Mouse (Mus musculus): Measurements from ENCODE around the gene Gm21985. TPM values are rescaled to one million over a fixed set of nuclear protein-coding genes. Genes with fewer than 3 reads are reported as not detected.
A peak's percentile ranks its signal among the peaks of the same experiment; 100 is the strongest.

Gene Gm21985
- polyA plus RNA-seq, 1 experiment from 2014 or later = not detected

DNA sequence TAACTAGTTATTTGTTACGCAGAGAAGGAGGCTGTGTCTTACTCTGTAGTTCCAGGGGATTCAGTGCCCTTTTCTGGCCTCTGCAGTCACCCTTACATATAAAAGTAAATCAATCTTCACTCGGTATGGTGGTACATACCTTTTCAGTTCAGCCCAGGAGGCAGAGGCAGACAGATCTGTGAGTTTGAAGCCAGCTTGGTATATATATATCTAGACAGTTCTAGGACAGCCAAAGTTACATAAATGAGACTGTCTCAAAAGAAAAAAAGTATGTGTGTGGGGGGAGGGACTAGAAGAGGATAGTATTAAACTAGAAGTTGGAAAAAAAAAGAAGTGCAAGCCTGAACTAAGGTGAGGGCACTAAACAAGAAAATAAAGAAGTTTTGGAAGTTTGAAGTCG, 82.1 kb downstream of the Gm21985 start:
- H3K27ac ChIP-seq (replicated peaks) = no peak overlapping the region
- no peak overlapping the region for H3K4me2 ChIP-seq
- H3K9ac ChIP-seq (replicated peaks) = no peak overlapping the region
- 94% methylated on average over 3 of the region's 3 CpGs for WGBS
- no peaks in the 10 kb centered on the region for H3K27me3 ChIP-seq (replicated peaks)
- no peaks in the 10 kb centered on the region for H3K4me1 ChIP-seq
- H3K9me3 ChIP-seq (replicated peaks) = no peaks in the 10 kb centered on the region
- peaks cover 40% of the 10 kb centered on the region for H3K36me3 ChIP-seq
- H3K4me3 ChIP-seq (replicated peaks) = no peak overlapping the region
- ATAC-seq (ENCODE audit: low FRiP score) = no peak

DNA sequence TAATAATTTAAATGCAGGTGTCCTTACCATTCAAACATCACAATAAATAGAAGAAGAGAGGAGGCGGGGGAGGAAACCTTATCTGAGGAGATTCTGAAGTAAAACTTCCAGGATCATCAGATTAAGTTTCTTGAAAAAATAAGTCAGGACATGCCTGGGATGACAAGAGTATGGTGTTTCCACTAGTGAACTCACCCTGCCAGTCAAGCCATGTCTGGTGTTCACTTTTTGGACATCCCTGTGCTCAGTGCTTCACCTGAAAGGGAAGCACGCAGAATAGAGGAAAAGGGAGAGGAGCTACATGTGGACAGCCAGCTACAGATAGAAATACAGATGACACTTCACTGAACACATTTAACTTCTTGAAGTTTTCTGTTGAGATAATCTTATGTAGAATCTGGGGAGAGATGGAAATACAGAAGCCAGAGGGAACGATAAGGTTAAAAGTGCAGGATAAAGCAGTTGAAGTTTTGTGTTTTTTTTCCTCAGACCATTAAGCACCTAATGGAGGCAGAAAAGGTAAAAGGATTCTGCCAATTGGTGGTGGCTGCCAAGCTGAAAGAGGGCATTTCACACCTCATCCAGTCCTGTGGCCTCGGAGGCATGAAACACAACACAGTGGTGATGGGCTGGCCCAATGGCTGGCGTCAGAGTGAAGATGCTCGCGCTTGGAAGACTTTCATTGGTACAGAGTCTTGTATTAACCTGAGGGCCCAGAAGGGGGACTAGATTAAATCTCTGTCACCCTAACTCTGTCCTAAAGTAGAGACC, 87.8 kb downstream of the Gm21985 start:
- Histone ChIP-seq H3K9ac (replicated peaks) (no peak overlapping the region), H3K9me3 (replicated peaks) (no peaks in the 10 kb centered on the region), H3K36me3 (peaks cover 72% of the 10 kb centered on the region), H3K4me2 (no peak overlapping the region), H3K4me1 (no peaks in the 10 kb centered on the region), H3K27ac (replicated peaks) (no peak overlapping the region), H3K27me3 (replicated peaks) (no peaks in the 10 kb centered on the region), H3K4me3 (replicated peaks) (no peak overlapping the region)
- WGBS = 90% methylated on average over 7 of the region's 7 CpGs
- ATAC-seq (ENCODE audit: low FRiP score) = no peak

DNA sequence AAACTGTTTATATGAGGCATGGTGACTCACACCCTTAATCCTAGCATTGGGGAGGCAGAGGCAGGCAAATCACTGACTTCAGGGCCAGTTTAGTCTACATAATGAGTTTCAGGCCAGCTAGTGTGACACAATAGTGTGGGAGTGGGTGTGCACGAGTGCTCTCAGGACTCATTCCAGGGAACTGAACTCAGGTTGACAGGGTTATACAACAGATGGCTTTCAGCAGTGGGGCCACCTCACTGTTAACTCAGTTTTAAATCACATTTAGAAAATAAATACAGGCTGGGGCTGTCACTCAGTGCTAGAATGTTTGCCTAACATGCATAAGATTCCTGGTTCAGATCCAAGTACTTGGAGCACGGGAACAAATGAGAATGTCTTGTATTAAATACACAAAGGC, 93.5 kb downstream of the Gm21985 start:
- Histone ChIP-seq H3K4me2 (no peak overlapping the region), H3K27ac (replicated peaks) (no peak overlapping the region), H3K27me3 (replicated peaks) (no peaks in the 10 kb centered on the region), H3K4me3 (replicated peaks) (no peak overlapping the region), H3K9me3 (replicated peaks) (no peaks in the 10 kb centered on the region), H3K9ac (replicated peaks) (no peak overlapping the region), H3K36me3 (peaks cover 86% of the 10 kb centered on the region), H3K4me1 (no peaks in the 10 kb centered on the region)
- ATAC-seq (ENCODE audit: low FRiP score) = no peak
- WGBS = 91% methylated on average over 2 of the region's 2 CpGs

DNA sequence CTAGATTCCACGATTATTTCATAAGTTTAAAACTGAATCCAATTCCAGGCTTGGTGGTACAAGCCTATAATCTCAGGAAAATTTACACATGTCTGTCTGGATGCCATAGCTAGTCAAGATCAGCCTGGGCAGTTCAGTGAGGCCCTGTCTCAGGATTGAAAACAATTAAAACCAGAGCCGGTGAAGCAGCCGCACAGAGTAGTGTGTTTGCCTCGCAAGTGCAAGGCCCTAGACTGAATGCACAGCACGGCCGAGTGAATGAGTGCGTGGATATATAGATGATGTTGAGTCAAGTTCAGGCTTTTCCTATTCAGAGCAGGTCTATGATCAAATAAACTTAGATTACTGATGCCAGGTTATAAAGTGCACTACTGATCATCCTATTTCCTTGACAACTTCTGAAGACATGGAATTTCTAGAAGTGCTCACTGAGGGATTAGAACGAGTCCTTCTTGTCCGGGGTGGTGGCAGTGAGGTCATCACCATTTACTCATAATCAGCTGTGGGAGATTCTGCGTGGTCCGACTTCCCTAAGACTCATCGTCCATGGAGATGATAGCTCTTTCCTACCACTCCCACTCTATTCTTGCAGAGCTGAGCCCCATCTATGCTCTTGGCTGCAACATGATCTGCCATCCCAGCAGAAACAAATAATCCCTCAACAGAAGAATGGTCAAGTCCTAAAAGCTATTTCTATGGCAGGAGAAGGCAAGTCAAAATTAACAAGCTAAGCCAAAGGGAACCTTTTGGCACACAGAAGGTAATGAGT, 94.1 kb downstream of the Gm21985 start:
- peaks cover 85% of the 10 kb centered on the region for H3K36me3 ChIP-seq
- WGBS = 93% methylated on average over 12 of the region's 12 CpGs
- no peak for ATAC-seq (ENCODE audit: low FRiP score)

DNA sequence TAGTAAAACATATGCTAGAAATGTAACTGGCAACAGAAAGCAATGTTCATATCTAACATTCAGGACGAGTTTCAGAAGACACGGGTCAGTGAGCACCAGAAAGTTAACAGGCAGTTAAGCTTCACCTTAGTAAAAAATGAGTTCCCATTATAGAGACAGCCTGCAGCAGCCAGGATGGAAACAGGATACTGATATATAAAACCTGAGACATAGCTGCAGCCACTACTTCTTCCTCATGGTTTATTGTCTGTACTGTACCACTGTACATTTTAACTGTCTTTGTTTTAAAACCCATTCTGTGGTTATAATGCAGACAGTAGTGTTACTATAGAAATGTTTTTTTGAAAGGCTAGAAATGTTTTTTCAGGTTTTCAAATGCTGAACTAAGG, 94.7 kb downstream of the Gm21985 start:
- WGBS = 87% methylated on average over 2 of the region's 2 CpGs
- H3K9me3 ChIP-seq (replicated peaks) = no peaks in the 10 kb centered on the region
- H3K27ac ChIP-seq (replicated peaks) = no peak overlapping the region
- H3K36me3 ChIP-seq = peaks cover 79% of the 10 kb centered on the region
- no peak overlapping the region for H3K9ac ChIP-seq (replicated peaks)
- no peaks in the 10 kb centered on the region for H3K27me3 ChIP-seq (replicated peaks)
- ATAC-seq (ENCODE audit: low FRiP score) = no peak
- no peak overlapping the region for H3K4me3 ChIP-seq (replicated peaks)
- no peak overlapping the region for H3K4me2 ChIP-seq
- H3K4me1 ChIP-seq = no peaks in the 10 kb centered on the region

More for the DNA sequence above, 94.1 kb downstream of the Gm21985 start:
- Histone ChIP-seq H3K9me3 (replicated peaks) (no peaks in the 10 kb centered on the region), H3K9ac (replicated peaks) (no peak overlapping the region), H3K27me3 (replicated peaks) (no peaks in the 10 kb centered on the region), H3K4me3 (replicated peaks) (no peak overlapping the region), H3K27ac (replicated peaks) (no peak overlapping the region), H3K4me1 (no peaks in the 10 kb centered on the region), H3K4me2 (no peak overlapping the region)

DNA sequence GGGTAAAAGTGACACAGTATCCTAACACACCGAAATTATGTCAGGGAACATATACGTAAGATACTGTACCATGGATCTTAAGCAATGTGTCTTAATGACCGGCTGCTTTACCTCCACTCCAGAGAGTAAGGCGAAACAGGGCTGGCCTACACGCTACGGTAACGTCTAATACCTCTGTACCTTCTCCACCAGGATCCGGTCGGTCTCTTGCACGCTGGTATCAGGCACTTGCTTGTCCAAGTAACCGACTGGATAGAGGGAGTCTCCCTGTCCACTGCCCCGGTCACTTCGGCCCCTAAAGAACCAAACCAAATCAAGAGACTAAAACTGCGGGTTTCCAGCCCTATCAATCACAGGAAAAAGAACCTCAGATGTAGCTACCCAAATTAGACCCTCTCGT, 101.1 kb downstream of the Gm21985 start:
- WGBS = 20% methylated on average over 15 of the region's 15 CpGs
- H3K27me3 ChIP-seq (replicated peaks) = no peaks in the 10 kb centered on the region
- H3K36me3 ChIP-seq = peaks cover 23% of the 10 kb centered on the region
- H3K9me3 ChIP-seq (replicated peaks) = no peaks in the 10 kb centered on the region
- ATAC-seq (ENCODE audit: low FRiP score) = peak; percentile 53; the same call in 1 of the 2 replicates
- peak overlapping the region; percentile 86 for H3K4me2 ChIP-seq
- peak overlapping the region; percentile 76 for H3K9ac ChIP-seq (replicated peaks)
- peak overlapping the region; percentile 93 for H3K27ac ChIP-seq (replicated peaks)
- peak overlapping the region; percentile 71 for H3K4me3 ChIP-seq (replicated peaks)
- H3K4me1 ChIP-seq = peaks cover 15% of the 10 kb centered on the region

DNA sequence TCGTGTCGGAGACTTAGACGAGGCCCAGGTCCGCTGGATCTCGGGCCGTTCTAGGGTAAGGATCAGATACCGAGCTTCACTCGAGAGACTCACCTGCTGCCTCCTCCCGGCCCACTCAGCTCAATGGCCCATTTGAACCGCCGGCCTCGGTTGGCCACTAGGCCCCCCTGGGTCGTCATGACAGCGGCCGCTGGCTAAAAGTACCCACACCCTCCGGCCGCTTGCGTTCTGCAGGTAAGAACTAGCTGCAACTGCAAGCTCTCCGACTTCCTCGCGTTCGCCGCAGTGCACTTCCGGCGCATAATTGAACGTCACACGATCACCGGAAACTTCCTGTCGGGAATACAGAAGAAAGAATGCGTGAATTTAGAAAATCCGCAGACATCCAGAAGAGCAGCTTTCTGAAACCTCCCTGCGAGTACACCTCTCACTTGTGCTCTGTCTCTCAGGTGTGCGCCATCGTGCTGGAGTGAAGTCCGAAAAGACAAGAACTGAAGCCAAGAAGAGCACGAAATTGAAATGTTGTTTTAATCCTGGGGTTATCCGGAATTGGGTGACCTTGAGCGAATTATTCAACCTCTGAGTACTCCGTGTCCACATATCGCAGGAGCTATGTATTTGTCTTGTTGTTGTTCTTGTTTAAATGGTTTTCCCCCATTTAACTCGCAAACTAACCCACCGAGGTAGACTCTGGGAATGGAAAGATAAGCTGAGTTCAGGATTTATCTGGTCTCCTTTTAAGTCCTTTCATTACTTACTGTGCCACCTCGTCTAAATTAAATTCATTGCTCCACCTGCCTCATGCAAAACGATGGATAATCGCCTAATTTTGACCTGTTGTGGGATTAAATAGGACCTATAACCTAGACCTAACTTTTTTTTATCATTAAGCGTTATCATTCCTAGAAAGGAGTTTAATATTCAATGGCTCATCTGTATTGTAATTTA, 101.9 kb downstream of the Gm21985 start, which contains the start of gene Emc4:
Emc4 (minus strand) TSS at position 302 of the 948 bp plus-strand sequence.
- Histone ChIP-seq H3K27me3 (replicated peaks) (no peaks in the 10 kb centered on the region), H3K27ac (replicated peaks) (peak within 1 kb of the TSS; percentile 93), H3K4me2 (peak within 1 kb of the TSS; percentile 86), H3K4me3 (replicated peaks) (peak within 1 kb of the TSS; percentile 71), H3K36me3 (peaks cover 19% of the 10 kb centered on the region), H3K9ac (replicated peaks) (peak within 1 kb of the TSS; percentile 76), H3K4me1 (peaks cover 15% of the 10 kb centered on the region), H3K9me3 (replicated peaks) (no peaks in the 10 kb centered on the region)
- 2% methylated on average over 46 of the region's 46 CpGs for WGBS
- ATAC-seq (ENCODE audit: low FRiP score) = peak; percentile 95

DNA sequence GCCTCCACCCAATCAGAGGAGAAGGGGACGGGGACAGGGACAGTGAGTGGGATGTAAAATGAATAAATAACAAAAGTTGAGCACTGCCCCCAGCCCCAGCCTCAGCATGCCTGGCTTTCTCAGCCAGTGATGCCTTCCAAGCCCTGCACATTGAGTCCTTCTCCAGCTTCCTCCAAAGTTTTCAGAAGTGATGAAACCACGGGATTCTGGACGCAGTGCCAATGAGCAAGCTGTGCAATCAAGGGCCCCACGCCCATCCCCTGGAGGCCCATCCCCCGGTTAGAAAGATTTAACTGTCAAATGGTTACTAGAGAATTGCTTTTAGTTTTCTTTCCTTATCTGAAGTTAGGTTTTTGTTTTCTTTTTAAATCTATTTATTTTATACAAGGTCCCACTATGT, 103.8 kb downstream of the Gm21985 start:
- Histone ChIP-seq H3K4me2 (no peak overlapping the region), H3K4me1 (peaks cover 15% of the 10 kb centered on the region), H3K9ac (replicated peaks) (no peak overlapping the region), H3K27me3 (replicated peaks) (no peaks in the 10 kb centered on the region), H3K27ac (replicated peaks) (no peak overlapping the region), H3K36me3 (no peaks in the 10 kb centered on the region), H3K9me3 (replicated peaks) (no peaks in the 10 kb centered on the region), H3K4me3 (replicated peaks) (no peak overlapping the region)
- WGBS = 72% methylated on average over 5 of the region's 5 CpGs
- ATAC-seq (ENCODE audit: low FRiP score) = no peak

DNA sequence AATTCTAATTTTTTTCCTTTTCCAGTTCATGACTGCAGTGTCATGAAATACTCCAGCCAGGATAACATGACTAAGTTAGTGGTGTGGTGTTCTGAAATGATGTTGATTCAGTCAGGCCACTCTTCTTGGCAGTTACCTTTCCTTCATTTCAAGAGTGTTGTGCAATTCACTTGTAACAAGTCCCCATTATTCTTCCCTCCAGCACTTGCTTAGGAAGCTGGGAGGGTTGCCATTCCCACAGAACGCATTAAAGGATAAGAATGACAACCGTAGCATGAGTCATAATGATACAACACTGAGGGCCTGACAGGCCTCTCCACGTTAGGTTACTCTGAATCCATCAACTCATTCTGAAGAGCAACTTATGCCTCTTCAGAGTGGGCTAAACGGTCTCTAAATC, 107.0 kb downstream of the Gm21985 start:
- no peak overlapping the region for H3K4me2 ChIP-seq
- no peak overlapping the region for H3K4me3 ChIP-seq (replicated peaks)
- ATAC-seq (ENCODE audit: low FRiP score) = no peak
- H3K4me1 ChIP-seq = 0 out of 2 replicates have a peak, but pooled peaks cover 3% of the 10 kb centered on the region
- peaks cover 5% of the 10 kb centered on the region; the same call in 1 of the 2 replicates for H3K27me3 ChIP-seq (replicated peaks)
- H3K9me3 ChIP-seq (replicated peaks) = no peaks in the 10 kb centered on the region
- no peak overlapping the region for H3K9ac ChIP-seq (replicated peaks)
- no peaks in the 10 kb centered on the region for H3K36me3 ChIP-seq
- 61% methylated on average over 4 of the region's 4 CpGs for WGBS
- no peak overlapping the region for H3K27ac ChIP-seq (replicated peaks)

DNA sequence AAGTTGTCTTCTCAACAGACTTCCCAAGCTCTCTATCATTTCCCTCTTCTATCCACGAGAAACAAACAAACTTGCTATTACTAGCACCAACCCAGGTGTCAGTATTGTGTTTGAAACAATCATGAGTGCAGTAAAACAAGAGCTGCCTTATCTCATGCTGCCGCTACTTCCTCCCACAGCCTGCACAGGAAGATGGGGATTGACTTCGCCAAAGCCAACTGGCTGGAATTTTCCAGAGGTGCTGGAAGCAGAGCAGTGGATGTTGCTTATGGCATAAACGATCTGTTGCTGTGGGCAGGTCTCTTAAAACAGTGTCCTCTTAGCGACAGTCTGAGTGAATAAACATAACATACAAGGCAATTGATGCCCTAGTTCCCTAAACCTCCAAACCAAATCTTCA, 108.5 kb downstream of the Gm21985 start:
- Histone ChIP-seq H3K9ac (replicated peaks) (no peak overlapping the region), H3K4me2 (no peak overlapping the region), H3K27ac (replicated peaks) (no peak overlapping the region), H3K36me3 (no peaks in the 10 kb centered on the region), H3K9me3 (replicated peaks) (no peaks in the 10 kb centered on the region), H3K4me3 (replicated peaks) (no peak overlapping the region), H3K27me3 (replicated peaks) (peaks cover 5% of the 10 kb centered on the region; the same call in 1 of the 2 replicates), H3K4me1 (no peaks in the 10 kb centered on the region)
- no peak for ATAC-seq (ENCODE audit: low FRiP score)
- 60% methylated on average over 5 of the region's 5 CpGs for WGBS
